Mouse (Mus musculus) liver, embryonic 13.5 days (tissue): Measurements from ENCODE around the gene Timm44. TPM values are rescaled to one million over a fixed set of nuclear protein-coding genes. Genes with fewer than 3 reads are reported as not detected.
A peak's percentile ranks its signal among the peaks of the same experiment; 100 is the strongest.

Source experiments
- ATAC-seq: fragments of 200-750 bp; cut with Nextera tagmentation; 2 replicates; pipeline ENCODE4 v1.8.0; 2017; ENCODE audit warnings: low read depth, mild to moderate bottlenecking, moderate number of reproducible peaks, moderate library complexity
- DNase-seq: peaks from one replicate; pipeline ENCODE4 v3.0.0; 2022
- H3K27ac ChIP-seq: fragments of 300-500 bp; sonication (generic); 2 replicates; pipeline ENCODE4 v1.5.1; 2015; ENCODE audit warnings: moderate library complexity, mild to moderate bottlenecking, inconsistent platforms
- H3K27me3 ChIP-seq: fragments of 300-500 bp; sonication (generic); 2 replicates; pipeline ENCODE4 v1.6.1; 2015; ENCODE audit warnings: mild to moderate bottlenecking, inconsistent platforms
- H3K36me3 ChIP-seq: fragments of 300-500 bp; sonication (generic); 2 replicates; pipeline ENCODE4 v1.6.1; 2015; ENCODE audit warnings: mild to moderate bottlenecking, inconsistent platforms
- H3K4me1 ChIP-seq: fragments of 300-500 bp; sonication (generic); replicated peaks from 2 replicates; pipeline ENCODE4 v1.6.1; 2015; ENCODE audit warnings: inconsistent platforms
- H3K4me2 ChIP-seq: fragments of 300-500 bp; sonication (generic); 2 replicates; pipeline ENCODE4 v1.6.1; 2015; ENCODE audit warnings: inconsistent platforms, mild to moderate bottlenecking, moderate library complexity
- H3K4me3 ChIP-seq: fragments of 300-500 bp; sonication (generic); replicated peaks from 2 replicates; pipeline ENCODE4 v1.5.1; 2015; ENCODE audit warnings: mild to moderate bottlenecking, inconsistent platforms
- H3K9ac ChIP-seq: fragments of 300-500 bp; sonication (generic); 2 replicates; pipeline ENCODE4 v1.6.1; 2015; ENCODE audit warnings: mild to moderate bottlenecking, inconsistent platforms
- H3K9me3 ChIP-seq: fragments of 300-500 bp; sonication (generic); replicated peaks from 2 replicates; pipeline ENCODE4 v1.6.1; 2016; ENCODE audit warnings: inconsistent platforms
- WGBS: fragments of 180-500 bp; shearing (Covaris S2); methylation state at CpG from one replicate; pipeline ENCODE4 v1.1.7; 2015; ENCODE audit not compliant: insufficient replicate concordance; 5-methylcytosine and 5-hydroxymethylcytosine counted together
- polyA plus RNA-seq: library from polyadenylated mRNA; unstranded; fragments of >200 nt; fragmentation: Nextera tagmentation; extraction: Ambion mirVana; gene quantifications from 2 replicates; pipeline ENCODE4 v1.2.1, GENCODE M21; 2015

Timm44 gene
- polyA plus RNA-seq, 1 experiment from 2014 or later, result 38.1 TPM

GRCm38 (mm10) chr8:4314852-4315251 is 39.1 kb upstream of the Timm44 start:
- no peak overlapping the region for H3K27ac ChIP-seq
- WGBS, result 74% methylated on average over 3 of the region's 3 CpGs
- no peak overlapping the region for H3K9ac ChIP-seq
- DNase-seq, result no peak
- ATAC-seq, result no peak
- H3K9me3 ChIP-seq, result no peaks in the 10 kb centered on the region
- no peak overlapping the region for H3K4me3 ChIP-seq
- H3K36me3 ChIP-seq, result peaks cover 30% of the 10 kb centered on the region
- H3K27me3 ChIP-seq, result no peaks in the 10 kb centered on the region
- H3K4me2 ChIP-seq, result no peak overlapping the region
- peaks cover 50% of the 10 kb centered on the region for H3K4me1 ChIP-seq

DNA sequence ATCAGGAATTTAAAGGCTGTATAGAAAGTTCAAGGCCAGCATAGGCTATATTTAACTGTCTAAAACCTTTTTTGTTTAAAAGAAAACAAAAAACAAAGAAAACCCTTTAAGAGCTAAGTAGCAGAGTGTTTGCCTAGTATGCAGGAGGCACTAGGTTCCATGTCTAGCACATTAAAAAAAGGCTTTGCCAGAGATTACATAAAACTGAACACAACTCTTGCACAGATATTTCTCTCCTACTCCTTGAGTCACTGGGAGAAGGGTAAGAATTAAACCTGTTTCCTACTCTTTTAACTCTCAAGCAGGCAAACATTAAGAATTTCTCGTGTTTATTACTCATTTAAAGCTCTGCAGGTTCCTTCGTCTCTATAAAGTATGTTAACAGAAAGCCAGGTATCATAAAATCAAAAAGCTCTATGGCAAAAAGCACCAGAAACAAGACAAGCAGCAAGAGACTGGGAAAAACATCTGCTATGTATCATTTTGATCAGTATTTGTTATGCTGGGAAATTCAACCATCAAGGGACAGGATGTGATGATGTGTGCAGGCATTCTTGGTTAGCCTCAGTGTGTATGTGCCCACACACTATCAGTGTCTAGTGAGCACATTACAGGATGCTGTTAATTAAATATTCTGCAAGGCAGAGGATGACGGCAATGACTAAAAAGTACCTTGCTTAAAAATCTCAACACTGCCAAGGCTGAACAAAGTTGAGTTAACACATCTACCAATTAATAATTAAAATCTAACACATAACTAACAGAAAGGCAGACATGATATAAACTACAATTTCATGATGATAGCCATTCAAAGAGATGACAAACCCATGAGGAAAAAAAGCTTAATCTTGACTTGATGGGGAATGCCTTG is 37.8 kb upstream of the Timm44 start:
- ATAC-seq (no peak), DNase-seq (no peak)
- WGBS, result 63% methylated on average over 3 of the region's 3 CpGs
- H3K27ac ChIP-seq, result no peak overlapping the region
- no peaks in the 10 kb centered on the region for H3K27me3 ChIP-seq
- no peak overlapping the region for H3K4me2 ChIP-seq
- H3K9me3 ChIP-seq, result no peaks in the 10 kb centered on the region
- peaks cover 39% of the 10 kb centered on the region for H3K36me3 ChIP-seq
- H3K4me1 ChIP-seq, result peaks cover 36% of the 10 kb centered on the region
- no peak overlapping the region for H3K9ac ChIP-seq
- H3K4me3 ChIP-seq, result no peak overlapping the region

GRCm38 (mm10) chr8:4312104-4312503 is 36.4 kb upstream of the Timm44 start:
- no peak for DNase-seq
- no peaks in the 10 kb centered on the region for H3K9me3 ChIP-seq
- H3K27me3 ChIP-seq, result no peaks in the 10 kb centered on the region
- H3K4me3 ChIP-seq, result no peak overlapping the region
- 0 out of 2 replicates have a peak overlapping the region, but pooled peaks have one; percentile 5 for H3K4me2 ChIP-seq
- peaks cover 53% of the 10 kb centered on the region for H3K36me3 ChIP-seq
- H3K9ac ChIP-seq, result peak overlapping the region; percentile 24; the same call in 1 of the 2 replicates
- peaks cover 35% of the 10 kb centered on the region for H3K4me1 ChIP-seq
- ATAC-seq, result no peak
- no peak overlapping the region for H3K27ac ChIP-seq

GRCm38 (mm10) chr8:4305838-4306237 is 30.1 kb upstream of the Timm44 start:
- H3K9me3 ChIP-seq, result no peaks in the 10 kb centered on the region
- ATAC-seq, result no peak
- H3K4me3 ChIP-seq, result no peak overlapping the region
- no peaks in the 10 kb centered on the region for H3K27me3 ChIP-seq
- H3K4me1 ChIP-seq, result peaks cover 33% of the 10 kb centered on the region
- DNase-seq, result no peak
- 51% methylated on average over 2 of the region's 2 CpGs for WGBS
- H3K27ac ChIP-seq, result peak overlapping the region; percentile 70; the same call in 1 of the 2 replicates
- no peak overlapping the region for H3K4me2 ChIP-seq
- no peak overlapping the region for H3K9ac ChIP-seq
- H3K36me3 ChIP-seq, result peaks cover 99% of the 10 kb centered on the region

DNA sequence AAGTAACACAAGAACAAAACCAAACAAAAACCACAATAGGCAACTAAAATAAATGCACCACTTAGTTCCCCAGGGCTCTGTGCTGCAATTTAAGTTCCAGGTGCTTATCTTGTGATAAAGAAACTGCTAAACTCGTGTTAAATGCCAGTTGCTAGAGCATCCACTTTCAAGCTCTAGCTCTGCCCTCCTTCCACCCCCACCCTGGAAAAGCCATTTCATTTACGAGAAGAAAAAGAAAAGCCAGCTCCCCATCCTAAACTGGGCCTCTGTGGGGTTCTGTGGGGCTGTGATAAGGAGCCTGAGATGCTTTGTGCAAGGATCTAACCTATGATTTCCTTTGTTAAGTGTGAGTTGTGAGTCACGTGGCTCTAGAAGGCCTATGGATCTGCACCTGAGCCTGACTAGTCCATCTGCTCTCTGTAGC is 28.4 kb upstream of the Timm44 start:
- peak overlapping the region; percentile 15; the same call in 1 of the 2 replicates for H3K4me2 ChIP-seq
- no peaks in the 10 kb centered on the region for H3K27me3 ChIP-seq
- H3K4me1 ChIP-seq, result peaks cover 33% of the 10 kb centered on the region
- H3K36me3 ChIP-seq, result peaks cover 96% of the 10 kb centered on the region
- 20% methylated on average over 3 of the region's 3 CpGs for WGBS
- peak; percentile 89 for ATAC-seq
- no peaks in the 10 kb centered on the region for H3K9me3 ChIP-seq
- no peak overlapping the region for H3K4me3 ChIP-seq
- 0 out of 2 replicates have a peak overlapping the region, but pooled peaks have one; percentile 18 for H3K9ac ChIP-seq
- DNase-seq, result peak; percentile 36
- peak overlapping the region; percentile 70 for H3K27ac ChIP-seq

DNA sequence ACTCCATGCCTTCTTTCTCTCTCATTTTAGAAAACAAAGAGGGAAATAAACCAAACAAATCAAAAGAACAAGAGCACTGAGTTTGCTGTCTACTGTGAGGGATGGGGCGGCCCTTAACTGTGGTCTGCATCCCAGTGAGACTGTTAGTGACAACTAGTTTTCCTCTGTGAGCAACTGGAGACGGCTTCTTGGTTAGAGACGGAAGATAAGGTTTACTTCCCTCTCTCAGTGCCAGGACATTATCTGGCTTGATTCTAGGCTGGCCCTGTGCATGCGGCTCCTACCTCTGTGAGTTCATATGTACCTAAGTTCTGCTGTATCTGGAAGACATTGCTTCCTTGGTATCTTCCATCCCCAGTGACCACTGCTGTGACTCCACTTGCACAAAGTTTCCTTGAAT is 22.1 kb upstream of the Timm44 start:
- DNase-seq (no peak), ATAC-seq (no peak)
- no peak overlapping the region for H3K4me3 ChIP-seq
- 67% methylated on average over 4 of the region's 4 CpGs for WGBS
- no peak overlapping the region for H3K9ac ChIP-seq
- no peaks in the 10 kb centered on the region for H3K9me3 ChIP-seq
- no peak overlapping the region for H3K27ac ChIP-seq
- no peaks in the 10 kb centered on the region for H3K27me3 ChIP-seq
- H3K4me1 ChIP-seq, result no peaks in the 10 kb centered on the region
- H3K4me2 ChIP-seq, result no peak overlapping the region
- H3K36me3 ChIP-seq, result peaks cover 96% of the 10 kb centered on the region

- DNase-seq (no peak), ATAC-seq (no peak)
- Histone ChIP-seq H3K27me3 (no peaks in the 10 kb centered on the region), H3K4me3 (no peak overlapping the region), H3K4me1 (0 out of 2 replicates have a peak, but pooled peaks cover 3% of the 10 kb centered on the region), H3K4me2 (no peak overlapping the region), H3K9ac (no peak overlapping the region), H3K36me3 (peaks cover 97% of the 10 kb centered on the region), H3K27ac (no peak overlapping the region), H3K9me3 (no peaks in the 10 kb centered on the region)
- 80% methylated on average over 5 of the region's 5 CpGs for whole genome bisulfite sequencing
Measured at GRCm38 (mm10) chr8:4292738-4293137, 17.0 kb upstream of the Timm44 start.

DNA sequence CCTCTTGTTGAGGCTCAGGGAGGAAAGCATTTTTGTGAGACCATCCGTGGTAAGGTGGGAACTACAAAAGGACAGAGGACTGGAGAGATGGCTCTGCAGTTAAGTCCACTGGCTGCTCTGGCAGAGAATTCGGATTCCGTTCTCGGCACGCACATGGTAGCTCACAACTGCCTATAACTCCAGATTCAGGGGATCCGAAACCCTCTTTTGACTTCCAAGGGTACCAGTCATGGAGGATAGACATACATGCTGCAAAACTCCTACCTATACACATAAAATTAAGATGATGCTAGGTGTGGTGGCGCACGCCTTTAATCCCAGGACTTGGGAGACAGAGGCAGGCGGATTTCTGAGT is 375 bp upstream of the Timm44 start:
- peak overlapping the region; percentile 85 for H3K9ac ChIP-seq
- H3K4me1 ChIP-seq, result peaks cover 28% of the 10 kb centered on the region
- peak overlapping the region; percentile 60 for H3K27ac ChIP-seq
- 21% methylated on average over 9 of the region's 9 CpGs for WGBS
- H3K36me3 ChIP-seq, result peaks cover 29% of the 10 kb centered on the region
- no peak; the same call in 1 of the 2 replicates for ATAC-seq
- H3K4me2 ChIP-seq, result peak overlapping the region; percentile 70
- DNase-seq, result no peak
- no peaks in the 10 kb centered on the region for H3K27me3 ChIP-seq
- peak overlapping the region; percentile 77 for H3K4me3 ChIP-seq
- H3K9me3 ChIP-seq, result no peaks in the 10 kb centered on the region

DNA sequence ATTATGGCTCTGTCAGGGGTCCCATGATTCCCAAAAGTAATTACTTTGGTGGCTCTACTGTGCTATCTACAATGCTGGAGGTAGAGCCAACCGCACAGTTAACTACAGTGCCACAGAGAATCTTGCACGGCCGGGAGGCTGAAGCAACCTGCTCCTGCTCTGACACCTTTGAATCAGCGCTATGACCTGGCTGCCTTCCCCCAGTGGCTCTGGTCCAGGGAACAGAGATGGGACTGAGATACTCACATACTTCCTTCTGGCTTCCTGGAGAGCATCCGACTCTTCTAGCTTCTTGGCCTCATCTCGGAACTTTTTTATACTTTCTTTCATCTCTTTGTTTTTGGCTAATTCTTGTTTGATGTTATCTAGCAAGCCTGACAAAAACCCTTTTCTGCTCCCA is 6.1 kb downstream of the Timm44 start:
- Histone ChIP-seq H3K4me1 (peaks cover 13% of the 10 kb centered on the region), H3K36me3 (peaks cover 92% of the 10 kb centered on the region), H3K27me3 (no peaks in the 10 kb centered on the region), H3K27ac (no peak overlapping the region), H3K9me3 (no peaks in the 10 kb centered on the region), H3K4me3 (no peak overlapping the region), H3K9ac (no peak overlapping the region), H3K4me2 (no peak overlapping the region)
- WGBS, result 89% methylated on average over 6 of the region's 6 CpGs
- no peak for DNase-seq
- no peak for ATAC-seq

- Histone ChIP-seq H3K4me3 (no peak overlapping the region), H3K4me1 (no peaks in the 10 kb centered on the region), H3K4me2 (no peak overlapping the region), H3K27me3 (no peaks in the 10 kb centered on the region), H3K9ac (no peak overlapping the region), H3K9me3 (no peaks in the 10 kb centered on the region), H3K27ac (no peak overlapping the region), H3K36me3 (peaks cover 98% of the 10 kb centered on the region)
- no peak for DNase-seq
- WGBS, result 79% methylated on average over 15 of the region's 15 CpGs
- ATAC-seq, result peak; percentile 56; the same call in 1 of the 2 replicates
Measured at GRCm38 (mm10) chr8:4267627-4268026, 8.1 kb downstream of the Timm44 start.

DNA sequence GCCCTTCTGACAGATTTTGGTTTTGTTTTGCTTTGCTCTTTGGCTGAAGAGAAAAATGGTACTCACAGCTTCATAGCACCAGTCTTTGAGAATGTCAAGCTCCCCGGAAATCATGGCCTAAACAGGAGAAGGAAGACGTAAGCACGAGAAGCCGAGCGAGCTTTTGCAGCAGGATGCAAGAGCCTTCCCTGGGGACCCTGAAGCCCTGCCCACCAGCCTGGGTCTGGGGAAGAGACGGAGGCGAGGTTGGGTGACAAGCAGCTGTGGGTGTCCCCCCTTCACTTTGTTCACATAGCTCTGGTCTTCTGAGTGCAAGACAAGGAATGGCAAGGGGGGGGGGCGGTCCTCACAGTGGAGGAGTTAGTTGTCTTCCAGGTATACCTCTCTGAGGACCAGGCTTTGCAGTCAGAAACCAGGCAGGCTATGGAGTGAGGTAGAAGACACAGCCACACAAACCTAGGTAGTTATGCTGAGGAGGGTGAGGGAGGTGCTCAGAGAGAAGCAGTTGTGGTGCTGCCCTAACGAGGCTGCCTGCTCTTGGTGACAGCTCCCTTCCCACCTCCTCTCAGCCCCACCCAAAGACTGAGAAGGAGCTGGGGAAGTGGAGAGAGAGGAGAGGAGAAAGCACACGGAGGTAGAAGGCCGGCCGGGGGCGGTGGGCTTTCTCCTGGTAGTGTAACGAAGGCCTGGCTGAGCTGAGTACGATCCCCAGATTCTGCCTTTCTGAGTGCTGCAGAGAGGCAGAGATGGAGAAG is 10.4 kb downstream of the Timm44 start:
- WGBS, result 83% methylated on average over 15 of the region's 15 CpGs
- Histone ChIP-seq H3K27ac (no peak overlapping the region), H3K9ac (no peak overlapping the region), H3K36me3 (peaks cover 100% of the 10 kb centered on the region), H3K27me3 (no peaks in the 10 kb centered on the region), H3K9me3 (no peaks in the 10 kb centered on the region), H3K4me2 (no peak overlapping the region), H3K4me1 (no peaks in the 10 kb centered on the region), H3K4me3 (no peak overlapping the region)
- ATAC-seq, result no peak
- no peak for DNase-seq
